Mouse (Mus musculus) ES-E14 (cell line): ENCODE measurements at regions not wholly inside any gene's neighbourhood (a gene's known extent, or its start where the extent isn't known, plus 50 kb on each side); places are given as distances from the start of the nearest gene placed in this dataset.

Experiments
- CHD2 ChIP-seq: IDR thresholded peaks from 2 replicates; pipeline ENCODE4 v1.6.1; 2014; ENCODE audit warnings: mild to moderate bottlenecking, low read depth, low read length, inconsistent platforms
- HCFC1 ChIP-seq: IDR thresholded peaks from 2 replicates; pipeline ENCODE4 v1.6.1; 2012; ENCODE audit warnings: low read length, inconsistent platforms, borderline replicate concordance; ENCODE audit not compliant: insufficient read depth
- MAFK ChIP-seq: IDR thresholded peaks from 2 replicates; pipeline ENCODE4 v1.6.1; 2014; ENCODE audit warnings: mild to moderate bottlenecking, low read depth, low read length, inconsistent platforms; ENCODE audit not compliant: insufficient read depth
- ZC3H11A ChIP-seq: IDR thresholded peaks from 2 replicates; pipeline ENCODE4 v1.6.1; 2012; ENCODE audit warnings: low read depth, mild to moderate bottlenecking, inconsistent platforms, low read length, borderline replicate concordance
- ZNF384 ChIP-seq: IDR thresholded peaks from 2 replicates; pipeline ENCODE4 v1.6.1; 2012; ENCODE audit warnings: low read depth, low read length, inconsistent platforms

DNA sequence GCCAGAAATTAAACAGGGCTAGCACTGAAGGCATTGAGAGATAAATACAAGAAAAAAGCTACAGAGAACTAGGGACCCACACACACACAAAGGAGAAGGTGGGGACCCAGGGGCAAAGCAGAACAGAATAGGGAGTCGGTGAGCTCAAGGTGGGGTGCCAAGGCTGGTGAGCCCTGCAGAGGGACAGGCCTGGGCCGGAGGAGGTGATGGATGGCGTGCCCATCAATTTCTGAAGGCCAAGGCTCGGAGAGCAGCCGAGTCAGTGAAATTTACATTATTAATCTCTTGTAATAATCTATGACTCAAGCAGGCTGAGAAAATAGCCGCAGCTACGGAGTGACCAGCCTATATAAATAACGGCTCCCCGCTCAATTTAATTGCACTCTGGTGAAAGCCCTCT lies 218.5 kb upstream of the Mvb12b start:
- TF ChIP-seq CHD2, result no peak
- no peak for TF ChIP-seq ZC3H11A
- TF ChIP-seq ZNF384, result no peak
- no peak for TF ChIP-seq MAFK
- TF ChIP-seq HCFC1, result no peak
